Mouse (Mus musculus): ENCODE results near the gene Flt1. TPM values are rescaled to one million over a fixed set of nuclear protein-coding genes. Genes with fewer than 3 reads are reported as not detected.
A peak's percentile ranks its signal among the peaks of the same experiment; 100 is the strongest.

The Flt1 gene
- polyA plus RNA-seq, 1 experiment = 0.19 TPM

GRCm38 (mm10) chr5:147680711-147681110 lies 45.1 kb downstream of the Flt1 start:
- no peaks in the 10 kb centered on the region for H3K4me1 ChIP-seq (ENCODE audit: control insufficient read depth, insufficient read depth, low read length)
- H3K27ac ChIP-seq (ENCODE audit: insufficient read depth, low read depth, low read length) = no peak overlapping the region
- TF ChIP-seq POLR2A (IDR thresholded peaks at IDR 0.05; ENCODE audit: borderline replicate concordance, low read depth, low read length) = no peak
- no peak for TF ChIP-seq CTCF (IDR thresholded peaks at IDR 0.05; ENCODE audit: low read depth, low read length)
- no peak overlapping the region for H3K4me3 ChIP-seq (ENCODE audit: insufficient read depth, low read length)

- TF ChIP-seq POLR2A (IDR thresholded peaks at IDR 0.05; ENCODE audit: borderline replicate concordance, low read depth, low read length) (no peak), CTCF (IDR thresholded peaks at IDR 0.05; ENCODE audit: low read depth, low read length) (no peak)
- H3K4me1 ChIP-seq (ENCODE audit: control insufficient read depth, insufficient read depth, low read length) = no peaks in the 10 kb centered on the region
- no peak overlapping the region for H3K27ac ChIP-seq (ENCODE audit: insufficient read depth, low read depth, low read length)
- H3K4me3 ChIP-seq (ENCODE audit: insufficient read depth, low read length) = no peak overlapping the region
Measured at GRCm38 (mm10) chr5:147679316-147679715, 46.5 kb downstream of the Flt1 start.

- TF ChIP-seq POLR2A (IDR thresholded peaks at IDR 0.05; ENCODE audit: borderline replicate concordance, low read depth, low read length) (no peak), CTCF (IDR thresholded peaks at IDR 0.05; ENCODE audit: low read depth, low read length) (no peak)
- Histone ChIP-seq H3K27ac (ENCODE audit: insufficient read depth, low read depth, low read length) (no peak overlapping the region), H3K4me3 (ENCODE audit: insufficient read depth, low read length) (no peak overlapping the region), H3K4me1 (ENCODE audit: control insufficient read depth, insufficient read depth, low read length) (no peaks in the 10 kb centered on the region)
Measured at GRCm38 (mm10) chr5:147675791-147676190, 50.0 kb downstream of the Flt1 start.

- TF ChIP-seq CTCF (IDR thresholded peaks at IDR 0.05; ENCODE audit: low read depth, low read length) (no peak), POLR2A (IDR thresholded peaks at IDR 0.05; ENCODE audit: borderline replicate concordance, low read depth, low read length) (no peak)
- H3K4me3 ChIP-seq (ENCODE audit: insufficient read depth, low read length) = no peak overlapping the region
- H3K4me1 ChIP-seq (ENCODE audit: control insufficient read depth, insufficient read depth, low read length) = peaks cover 5% of the 10 kb centered on the region; the same call in 1 of the 2 replicates
- H3K27ac ChIP-seq (ENCODE audit: insufficient read depth, low read depth, low read length) = no peak overlapping the region
Measured at GRCm38 (mm10) chr5:147671765-147672424, 53.9 kb downstream of the Flt1 start.

- Histone ChIP-seq H3K27ac (ENCODE audit: insufficient read depth, low read depth, low read length) (no peak overlapping the region), H3K4me3 (ENCODE audit: insufficient read depth, low read length) (no peak overlapping the region), H3K4me1 (ENCODE audit: control insufficient read depth, insufficient read depth, low read length) (peaks cover 5% of the 10 kb centered on the region; the same call in 1 of the 2 replicates)
- TF ChIP-seq POLR2A (IDR thresholded peaks at IDR 0.05; ENCODE audit: borderline replicate concordance, low read depth, low read length) (no peak), CTCF (IDR thresholded peaks at IDR 0.05; ENCODE audit: low read depth, low read length) (peak; percentile 39; the same call in 1 of the 2 replicates)
Measured at GRCm38 (mm10) chr5:147668637-147669344, 57.0 kb downstream of the Flt1 start.

- Histone ChIP-seq H3K4me3 (ENCODE audit: insufficient read depth, low read length) (no peak overlapping the region), H3K27ac (ENCODE audit: insufficient read depth, low read depth, low read length) (no peak overlapping the region)
- TF ChIP-seq POLR2A (IDR thresholded peaks at IDR 0.05; ENCODE audit: borderline replicate concordance, low read depth, low read length) (no peak), CTCF (IDR thresholded peaks at IDR 0.05; ENCODE audit: low read depth, low read length) (no peak)
Measured at GRCm38 (mm10) chr5:147665946-147666345, 59.9 kb downstream of the Flt1 start.

GRCm38 (mm10) chr5:147665381-147665780 lies 60.4 kb downstream of the Flt1 start:
- H3K27ac ChIP-seq (ENCODE audit: insufficient read depth, low read depth, low read length) = no peak overlapping the region
- no peak overlapping the region for H3K4me3 ChIP-seq (ENCODE audit: insufficient read depth, low read length)
- H3K4me1 ChIP-seq (ENCODE audit: control insufficient read depth, insufficient read depth, low read length) = peaks cover 5% of the 10 kb centered on the region; the same call in 1 of the 2 replicates
- no peak for TF ChIP-seq POLR2A (IDR thresholded peaks at IDR 0.05; ENCODE audit: borderline replicate concordance, low read depth, low read length)
- no peak for TF ChIP-seq CTCF (IDR thresholded peaks at IDR 0.05; ENCODE audit: low read depth, low read length)

More at GRCm38 (mm10) chr5:147665946-147666345, 59.9 kb downstream of the Flt1 start:
- peaks cover 5% of the 10 kb centered on the region; the same call in 1 of the 2 replicates for H3K4me1 ChIP-seq (ENCODE audit: control insufficient read depth, insufficient read depth, low read length)

- TF ChIP-seq POLR2A (IDR thresholded peaks at IDR 0.05; ENCODE audit: borderline replicate concordance, low read depth, low read length) (no peak), CTCF (IDR thresholded peaks at IDR 0.05; ENCODE audit: low read depth, low read length) (no peak)
- Histone ChIP-seq H3K4me1 (ENCODE audit: control insufficient read depth, insufficient read depth, low read length) (peaks cover 2% of the 10 kb centered on the region; the same call in 1 of the 2 replicates), H3K27ac (ENCODE audit: insufficient read depth, low read depth, low read length) (no peak overlapping the region), H3K4me3 (ENCODE audit: insufficient read depth, low read length) (peak overlapping the region; percentile 26; the same call in 1 of the 2 replicates)
Measured at GRCm38 (mm10) chr5:147659909-147660308, 65.9 kb downstream of the Flt1 start.

- TF ChIP-seq CTCF (IDR thresholded peaks at IDR 0.05; ENCODE audit: low read depth, low read length) (no peak), POLR2A (IDR thresholded peaks at IDR 0.05; ENCODE audit: borderline replicate concordance, low read depth, low read length) (no peak)
Measured at GRCm38 (mm10) chr5:147657882-147658855, 67.6 kb downstream of the Flt1 start.

More at GRCm38 (mm10) chr5:147657882-147658855, 67.6 kb downstream of the Flt1 start:
- Histone ChIP-seq H3K4me3 (ENCODE audit: insufficient read depth, low read length) (no peak overlapping the region), H3K4me1 (ENCODE audit: control insufficient read depth, insufficient read depth, low read length) (peaks cover 2% of the 10 kb centered on the region; the same call in 1 of the 2 replicates), H3K27ac (ENCODE audit: insufficient read depth, low read depth, low read length) (no peak overlapping the region)
